Mouse (Mus musculus): ENCODE measurements at regions not wholly inside any gene's neighbourhood (a gene's known extent, or its start where the extent isn't known, plus 50 kb on each side); places are given as distances from the start of the nearest gene placed in this dataset.

DNA sequence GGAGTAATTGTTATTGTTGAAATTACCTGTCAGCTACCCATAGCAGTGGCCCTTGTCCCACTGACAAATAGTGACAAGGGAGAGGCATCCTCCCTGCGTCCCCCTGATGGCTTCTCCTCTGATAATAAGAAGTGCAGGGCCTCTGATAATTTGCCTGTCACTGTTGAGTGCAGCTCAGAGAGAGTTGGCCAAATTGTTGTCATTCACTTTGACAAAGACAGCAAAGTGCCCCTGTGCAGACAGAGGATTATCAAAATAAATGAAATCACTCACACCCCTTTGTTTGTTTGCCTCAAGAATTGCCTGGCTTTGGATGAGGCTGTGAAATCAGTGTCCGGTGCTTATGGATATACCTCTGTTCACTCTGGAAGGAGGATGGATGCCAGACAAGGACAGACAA, 266.3 kb downstream of the Meis1 start:
- TF ChIP-seq CTCF (IDR thresholded peaks at IDR 0.05; ENCODE audit: borderline replicate concordance, insufficient read depth, low read depth, low read length) (no peak), POLR2A (IDR thresholded peaks at IDR 0.05; ENCODE audit: borderline replicate concordance, insufficient read depth, low read length) (no peak)

All from cerebellum, adult 2 months (tissue).